ENCODE assay signal across 24 mouse cellular contexts in genomic region chr8:64343600-64343999, GRCm38 (mm10).
"Had no signal": no experiment of that assay in that cellular context is flagged by ENCODE, and none has a peak within 500 bp of the region (broad histone marks: within the 10 kb centered on the region; RNA-seq: fewer than 3 reads in every experiment).

No protein-coding gene starts in this region.

- H3K27me3 ChIP-seq: embryonic facial prominence, embryonic 12.5 days; embryonic facial prominence, embryonic 13.5 days; embryonic facial prominence, embryonic 15.5 days; forebrain, embryonic 12.5 days; forebrain, embryonic 15.5 days had no signal

- H3K4me1 ChIP-seq: embryonic facial prominence, embryonic 10.5 days; embryonic facial prominence, embryonic 12.5 days; embryonic facial prominence, embryonic 13.5 days; embryonic facial prominence, embryonic 15.5 days; forebrain, embryonic 10.5 days; heart, embryonic 10.5 days had no signal

- H3K9me3 ChIP-seq: embryonic facial prominence, embryonic 10.5 days; embryonic facial prominence, embryonic 12.5 days; embryonic facial prominence, embryonic 13.5 days; embryonic facial prominence, embryonic 15.5 days; forebrain, embryonic 10.5 days; forebrain, embryonic 12.5 days; forebrain, embryonic 13.5 days; forebrain, embryonic 15.5 days; heart, embryonic 10.5 days had no signal

- H3K9ac ChIP-seq: embryonic facial prominence, embryonic 12.5 days; embryonic facial prominence, embryonic 13.5 days; embryonic facial prominence, embryonic 15.5 days; forebrain, embryonic 12.5 days; forebrain, embryonic 13.5 days; forebrain, embryonic 15.5 days; forebrain, postnatal 0 days had no signal

- H3K4me3 ChIP-seq: embryonic facial prominence, embryonic 10.5 days; embryonic facial prominence, embryonic 12.5 days; embryonic facial prominence, embryonic 13.5 days; embryonic facial prominence, embryonic 15.5 days; erythroblast, embryonic 14.5 days; forebrain, embryonic 10.5 days; forebrain, embryonic 12.5 days; forebrain, embryonic 13.5 days; forebrain, embryonic 15.5 days; gastrocnemius, adult 2 months; heart, adult 2 months; heart, embryonic 10.5 days had no signal

- H3K27ac ChIP-seq: embryonic facial prominence, embryonic 10.5 days; embryonic facial prominence, embryonic 12.5 days; embryonic facial prominence, embryonic 13.5 days; embryonic facial prominence, embryonic 15.5 days; forebrain, embryonic 10.5 days; forebrain, embryonic 12.5 days; forebrain, embryonic 13.5 days; forebrain, embryonic 15.5 days; gastrocnemius, adult 2 months; heart, adult 2 months; heart, embryonic 10.5 days had no signal

- DNase-seq: cerebellum, adult 9-11 months; cerebellum, postnatal 10 days; cerebellum, postnatal 14 days; cerebellum, postnatal 36 days; embryo, embryonic 11 days; forebrain, postnatal 0 days; gastrocnemius, adult 2 months; gastrocnemius, postnatal 10 days; gastrocnemius, postnatal 14 days; gastrocnemius, postnatal 25 days; gastrocnemius, postnatal 36 days; heart, adult 11 months; heart, adult 18-20 months; heart, adult 2 months had no signal

- H3K36me3 ChIP-seq: embryonic facial prominence, embryonic 10.5 days; embryonic facial prominence, embryonic 12.5 days; embryonic facial prominence, embryonic 13.5 days; embryonic facial prominence, embryonic 15.5 days; forebrain, embryonic 10.5 days; forebrain, embryonic 12.5 days; forebrain, embryonic 15.5 days; heart, embryonic 10.5 days had no signal
